Comparison of ENCODE assay signal across 12 mouse cellular contexts in the genomic region with DNA sequence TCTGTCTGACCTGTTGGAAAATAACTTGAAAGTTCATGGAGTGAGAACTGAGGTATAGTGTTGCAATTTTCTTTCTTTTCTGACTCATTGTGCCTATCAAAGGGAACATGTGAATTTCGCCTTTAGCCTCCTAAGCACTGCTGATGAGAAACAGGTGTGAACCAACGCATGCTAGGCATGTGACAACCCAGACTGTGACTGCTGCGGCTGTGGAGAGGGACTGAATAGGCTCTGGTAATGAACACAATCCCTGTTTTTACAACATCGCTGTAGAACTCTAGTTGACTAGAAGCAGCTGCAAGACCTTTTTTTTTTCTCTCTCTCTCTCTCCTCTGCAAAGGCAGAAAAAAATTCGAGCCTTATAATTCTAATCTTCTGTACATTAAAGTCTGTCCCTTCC. TPM values are rescaled to one million over a fixed set of nuclear protein-coding genes. Genes with fewer than 3 reads are reported as not detected.
DNase-seq lines count a peak whose midpoint lies in the region; ATAC-seq lines count a peak whose summit lies in the region.
"Had no signal": no experiment of that assay in that cellular context is flagged by ENCODE, and none has a peak within 500 bp of the region (broad histone marks: within the 10 kb centered on the region; RNA-seq: fewer than 3 reads in every experiment).

No protein-coding gene starts in this region.

- no peaks in the 10 kb centered on the region for H3K9me3 ChIP-seq in forebrain, embryonic 12.5 days
- H3K9me3 ChIP-seq in limb, embryonic 15.5 days, result no peaks in the 10 kb centered on the region
- no peaks in the 10 kb centered on the region for H3K9me3 ChIP-seq in heart, embryonic 10.5 days
- H3K9me3 ChIP-seq: hindbrain, embryonic 15.5 days had no signal

- intact Hi-C loops in left cerebral cortex, postnatal 14 days (cut with DNase I), result no loop called here

- H3K9ac ChIP-seq in forebrain, embryonic 12.5 days, result no peak overlapping the region
- H3K9ac ChIP-seq in limb, embryonic 15.5 days, result no peak overlapping the region
- H3K9ac ChIP-seq: hindbrain, embryonic 15.5 days had no signal

- H3K4me3 ChIP-seq in forebrain, embryonic 12.5 days (replicated peaks), result no peak overlapping the region
- H3K4me3 ChIP-seq in limb, embryonic 15.5 days, result no peak overlapping the region
- no peak overlapping the region for H3K4me3 ChIP-seq in heart, embryonic 10.5 days
- H3K4me3 ChIP-seq: hindbrain, embryonic 15.5 days had no signal

- ATAC-seq in forebrain, embryonic 12.5 days (ENCODE audit: low FRiP score), result peak; percentile 75; the same call in 1 of the 2 replicates
- ATAC-seq in limb, embryonic 15.5 days (ENCODE audit: insufficient number of reproducible peaks, low FRiP score, low TSS enrichment, low read depth), result peak; percentile 71; the same call in 1 of the 2 replicates

- peaks cover 7% of the 10 kb centered on the region; the same call in 1 of the 2 replicates for H3K4me1 ChIP-seq in forebrain, embryonic 12.5 days
- peaks cover 5% of the 10 kb centered on the region; the same call in 1 of the 2 replicates for H3K4me1 ChIP-seq in limb, embryonic 15.5 days
- no peaks in the 10 kb centered on the region for H3K4me1 ChIP-seq in heart, embryonic 10.5 days
- H3K4me1 ChIP-seq: hindbrain, embryonic 15.5 days had no signal

- H3K36me3 ChIP-seq in forebrain, embryonic 12.5 days (replicated peaks), result no peaks in the 10 kb centered on the region
- no peaks in the 10 kb centered on the region for H3K36me3 ChIP-seq in limb, embryonic 15.5 days
- H3K36me3 ChIP-seq in heart, embryonic 10.5 days, result no peaks in the 10 kb centered on the region

- no peaks in the 10 kb centered on the region for H3K27me3 ChIP-seq in forebrain, embryonic 12.5 days
- no peaks in the 10 kb centered on the region for H3K27me3 ChIP-seq in limb, embryonic 15.5 days
- no peaks in the 10 kb centered on the region for H3K27me3 ChIP-seq in heart, embryonic 10.5 days (ENCODE audit: insufficient read depth, poor library complexity, severe bottlenecking)
- H3K27me3 ChIP-seq: hindbrain, embryonic 15.5 days had no signal

- H3K4me2 ChIP-seq in forebrain, embryonic 12.5 days, result no peak overlapping the region
- no peak overlapping the region for H3K4me2 ChIP-seq in limb, embryonic 15.5 days
- H3K4me2 ChIP-seq: hindbrain, embryonic 15.5 days had no signal

- no peak overlapping the region for H3K27ac ChIP-seq in forebrain, embryonic 12.5 days
- no peak overlapping the region; the same call in 1 of the 2 replicates for H3K27ac ChIP-seq in limb, embryonic 15.5 days
- H3K27ac ChIP-seq in heart, embryonic 10.5 days, result no peak overlapping the region
- H3K27ac ChIP-seq: hindbrain, embryonic 15.5 days had no signal

- peak; percentile 13 to 19 for DNase-seq in left cerebral cortex, postnatal 14 days (ENCODE audit: low spot score in 2 of 2)
- no peak for DNase-seq in left cerebral cortex, adult 8-10 months (ENCODE audit: low spot score in 2 of 2)
- peak; percentile 87 for DNase-seq in embryo, embryonic 11 days
- DNase-seq in urinary bladder, postnatal 4 days (ENCODE audit: low spot score in 2 of 2), result no peak
- DNase-seq in adrenal gland, adult 18-20 months (ENCODE audit: low spot score in 2 of 2), result no peak
- DNase-seq in heart, embryonic 10.5 days (ENCODE audit: low spot score), result no peak
- DNase-seq: cerebellum, postnatal 36 days; lung, postnatal 14 days had no signal

- 15% methylated on average over 5 of the region's 5 CpGs for WGBS in forebrain, embryonic 12.5 days
- WGBS in limb, embryonic 15.5 days, result 14% methylated on average over 5 of the region's 5 CpGs
- WGBS in heart, embryonic 10.5 days, result 39% methylated on average over 5 of the region's 5 CpGs

RNA-seq across cellular contexts. Expression of gene Glrb, which starts 34.9 kb away (rescaled TPM):
- 100 to 1,000 TPM; 181 TPM for total RNA-seq in left cerebral cortex, postnatal 14 days (2021)
- 100 to 1,000 TPM; 187 to 227 (median 207) TPM for total RNA-seq in left cerebral cortex, adult 8-10 months (2022)
- polyA plus RNA-seq in forebrain, embryonic 12.5 days (2016; fragmentation: Nextera tagmentation; extraction: Ambion mirVana), result 14.5 and 15.3 TPM in 2 replicates
- polyA plus RNA-seq in limb, embryonic 15.5 days (2015; fragmentation: Nextera tagmentation; extraction: Ambion mirVana), result 16.1 and 16.7 TPM in 2 replicates
- 1 to 10 TPM; 9.3 to 9.6 TPM for total RNA-seq in adrenal gland, adult 18-20 months (2021)
- 4.3 and 7.6 TPM in 2 replicates for polyA plus RNA-seq in heart, embryonic 10.5 days (2016; fragmentation: Nextera tagmentation; extraction: Ambion mirVana)
- total RNA-seq: liver, adult 2 months had no signal
- polyA plus RNA-seq: liver, adult 2 months had no signal

Comparison
In these comparisons a context has a peak if more than half of its experiments do, and no peak if none do; other contexts are left out.
1. DNase-seq: peak in left cerebral cortex, postnatal 14 days (2 of 2) and embryo, embryonic 11 days (single experiment); none in left cerebral cortex, adult 8-10 months (0 of 2), urinary bladder, postnatal 4 days (0 of 2), adrenal gland, adult 18-20 months (0 of 2) and heart, embryonic 10.5 days (single experiment).
2. RNA of gene Glrb, which starts 34.9 kb away (total RNA-seq): 187 to 227 TPM in left cerebral cortex, adult 8-10 months and 181 TPM in left cerebral cortex, postnatal 14 days; 9.3 to 9.6 TPM in adrenal gland, adult 18-20 months; every median in the first group is over 10 times any median in the second.